10 mouse cellular contexts compared by ENCODE assay signal in the genomic region with DNA sequence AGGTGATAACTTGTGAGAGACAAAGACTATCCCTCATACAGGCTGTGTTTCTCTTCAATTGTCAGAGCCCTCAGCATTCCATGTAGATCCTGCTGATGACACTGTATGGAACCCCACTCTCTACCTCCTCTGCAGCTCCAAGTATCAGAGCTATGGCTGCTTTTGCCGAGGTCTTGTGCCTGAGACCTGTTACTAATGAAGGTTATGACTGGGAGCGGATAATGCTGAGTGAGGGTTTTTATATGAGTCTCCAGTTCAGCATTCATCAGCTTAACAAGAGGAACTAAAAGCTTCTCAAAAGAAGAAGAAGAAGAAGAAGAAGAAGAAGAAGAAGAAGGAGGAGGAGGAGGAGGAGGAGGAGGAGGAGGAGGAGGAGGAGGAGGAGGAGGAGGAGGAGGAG.
"Had no signal": no experiment of that assay in that cellular context is flagged by ENCODE, and none has a peak within 500 bp of the region (broad histone marks: within the 10 kb centered on the region; RNA-seq: fewer than 3 reads in every experiment).

No protein-coding gene starts in this region.

- DNase-seq: kidney, adult 2 months; kidney, postnatal 14 days; lung, adult 18-20 months; lung, postnatal 4 days; right cerebral cortex, postnatal 14 days had no signal

- H3K27me3 ChIP-seq: kidney, embryonic 15.5 days; limb, embryonic 15.5 days; neural tube, embryonic 13.5 days had no signal

- H3K27ac ChIP-seq: kidney, embryonic 15.5 days; limb, embryonic 15.5 days; liver, embryonic 14.5 days; midbrain, embryonic 12.5 days; neural tube, embryonic 13.5 days had no signal

- H3K4me1 ChIP-seq: kidney, embryonic 15.5 days; limb, embryonic 15.5 days; midbrain, embryonic 12.5 days; neural tube, embryonic 13.5 days had no signal

- H3K9me3 ChIP-seq: kidney, embryonic 15.5 days; limb, embryonic 15.5 days; midbrain, embryonic 12.5 days; neural tube, embryonic 13.5 days had no signal

- H3K4me2 ChIP-seq: kidney, embryonic 15.5 days; limb, embryonic 15.5 days; midbrain, embryonic 12.5 days; neural tube, embryonic 13.5 days had no signal

- H3K36me3 ChIP-seq: kidney, embryonic 15.5 days; limb, embryonic 15.5 days; midbrain, embryonic 12.5 days; neural tube, embryonic 13.5 days had no signal

- H3K4me3 ChIP-seq: kidney, embryonic 15.5 days; limb, embryonic 15.5 days; midbrain, embryonic 12.5 days; neural tube, embryonic 13.5 days had no signal

- H3K9ac ChIP-seq: kidney, embryonic 15.5 days; limb, embryonic 15.5 days; liver, embryonic 14.5 days; midbrain, embryonic 12.5 days; neural tube, embryonic 13.5 days had no signal
